Mouse (Mus musculus) kidney, adult 2 months (tissue): ENCODE results near the gene Abraxas2.

Experiments used
- CTCF ChIP-seq: fragments of 200-500 bp; conservative IDR thresholded peaks from 2 replicates; pipeline ENCODE4 v1.5.1; 2011; ENCODE audit warnings: low read depth, mild to moderate bottlenecking, control low read depth, low read length, moderate library complexity, mixed read lengths; ENCODE audit not compliant: insufficient read depth, insufficient read length
- POLR2A ChIP-seq: fragments of 200-500 bp; IDR thresholded peaks from one replicate; pipeline ENCODE4 v1.6.1; 2011; ENCODE audit warnings: low read depth, low read length, control low read depth

- TF ChIP-seq POLR2A: peak; percentile 56
- TF ChIP-seq CTCF: no peak
These were observed 72.0 kb downstream of the Abraxas2 start, which contains the start of gene Zranb1 for GRCm38 (mm10) chr7:132930850-132931559.
